Mouse (Mus musculus) neural tube, embryonic 12.5 days (tissue): ENCODE results near the gene Ddx11. TPM values are rescaled to one million over a fixed set of nuclear protein-coding genes. Genes with fewer than 3 reads are reported as not detected.

Experiments used
- ATAC-seq: fragments of 200-750 bp; cut with Nextera tagmentation; 2 replicates; pipeline ENCODE4 v1.8.0; 2017; ENCODE audit warnings: low read depth, mild to moderate bottlenecking, moderate TSS enrichment, moderate library complexity; ENCODE audit not compliant: low FRiP score
- H3K27ac ChIP-seq: fragments of 300-500 bp; sonication (generic); 2 replicates; pipeline ENCODE4 v1.5.1; 2016
- H3K27me3 ChIP-seq: fragments of 300-500 bp; sonication (generic); replicated peaks from 2 replicates; pipeline ENCODE4 v1.6.1; 2016; ENCODE audit warnings: mild to moderate bottlenecking
- H3K36me3 ChIP-seq: fragments of 300-500 bp; sonication (generic); 2 replicates; pipeline ENCODE4 v1.6.1; 2016; ENCODE audit warnings: mild to moderate bottlenecking
- H3K4me1 ChIP-seq: fragments of 300-500 bp; sonication (generic); 2 replicates; pipeline ENCODE4 v1.6.1; 2016
- H3K4me2 ChIP-seq: fragments of 300-500 bp; sonication (generic); replicated peaks from 2 replicates; pipeline ENCODE4 v1.6.1; 2016; ENCODE audit warnings: mild to moderate bottlenecking
- H3K4me3 ChIP-seq: fragments of 300-500 bp; sonication (generic); 2 replicates; pipeline ENCODE4 v1.5.1; 2016
- H3K9ac ChIP-seq: fragments of 300-500 bp; sonication (generic); 2 replicates; pipeline ENCODE4 v1.6.1; 2016; ENCODE audit warnings: mild to moderate bottlenecking
- H3K9me3 ChIP-seq: fragments of 300-500 bp; sonication (generic); 2 replicates; pipeline ENCODE4 v1.6.1; 2016; ENCODE audit warnings: mild to moderate bottlenecking
- WGBS: fragments of 180-500 bp; shearing (Covaris S2); methylation state at CpG from one replicate; pipeline ENCODE4 v1.1.7; 2016; 5-methylcytosine and 5-hydroxymethylcytosine counted together
- polyA plus RNA-seq: library from polyadenylated mRNA; unstranded; fragments of >200 nt; fragmentation: Nextera tagmentation; extraction: Ambion mirVana; gene quantifications from 2 replicates; pipeline ENCODE4 v1.2.1, GENCODE M21; 2016

Gene Ddx11
- 17.1 and 18.0 TPM in 2 replicates for polyA plus RNA-seq

- peaks cover 37% of the 10 kb centered on the region for H3K36me3 ChIP-seq
- H3K27me3 ChIP-seq = no peaks in the 10 kb centered on the region
- H3K9me3 ChIP-seq = no peaks in the 10 kb centered on the region
- peak within 1 kb of the TSS; percentile 62 for H3K9ac ChIP-seq
- peak within 1 kb of the TSS; percentile 58 for H3K4me2 ChIP-seq
- no peak within 1 kb of the TSS for H3K27ac ChIP-seq
- 7% methylated on average over 45 of the region's 45 CpGs for WGBS
- peak; percentile 73 for ATAC-seq
- H3K4me3 ChIP-seq = peak within 1 kb of the TSS; percentile 65
- H3K4me1 ChIP-seq = peaks cover 10% of the 10 kb centered on the region
Measured at GRCm38 (mm10) chr17:66123066-66123815, at the start of gene Ddx11. Gene Ddx11 (plus strand): TSS chr17:66123520.

GRCm38 (mm10) chr17:66073971-66074370, 49.3 kb upstream of the Ddx11 start:
- 89% methylated on average over 7 of the region's 7 CpGs for WGBS
- H3K4me1 ChIP-seq = peaks cover 6% of the 10 kb centered on the region
- ATAC-seq = no peak

DNA sequence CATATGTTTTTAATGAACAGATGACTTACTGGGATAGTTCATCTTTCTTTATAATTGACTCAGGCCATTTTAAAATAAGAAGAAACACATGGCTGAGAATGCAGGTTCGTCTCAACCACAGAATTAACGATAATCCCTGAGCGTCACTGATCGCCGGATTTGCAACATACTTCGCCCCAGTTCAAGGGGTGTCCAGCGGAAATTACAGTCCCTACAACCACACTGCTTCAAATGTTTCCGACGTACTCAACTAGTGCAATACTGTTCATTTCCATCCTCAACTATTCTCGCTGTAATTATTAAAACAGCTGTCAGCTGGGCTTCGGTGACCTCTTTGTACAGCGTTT, 47.5 kb upstream of the Ddx11 start:
- peak overlapping the region; percentile 88; the same call in 1 of the 2 replicates for H3K27ac ChIP-seq
- peak overlapping the region; percentile 86 for H3K4me2 ChIP-seq
- peaks cover 6% of the 10 kb centered on the region for H3K4me1 ChIP-seq
- no peaks in the 10 kb centered on the region for H3K9me3 ChIP-seq
- no peak for ATAC-seq
- H3K9ac ChIP-seq = peak overlapping the region; percentile 87
- H3K36me3 ChIP-seq = peaks cover 14% of the 10 kb centered on the region
- H3K4me3 ChIP-seq = peak overlapping the region; percentile 96
- H3K27me3 ChIP-seq = no peaks in the 10 kb centered on the region
- 9% methylated on average over 12 of the region's 12 CpGs for WGBS

More at GRCm38 (mm10) chr17:66073971-66074370, 49.3 kb upstream of the Ddx11 start:
- no peaks in the 10 kb centered on the region for H3K9me3 ChIP-seq
- H3K4me3 ChIP-seq = no peak overlapping the region
- no peak overlapping the region for H3K9ac ChIP-seq
- no peaks in the 10 kb centered on the region for H3K27me3 ChIP-seq
- H3K27ac ChIP-seq = no peak overlapping the region
- no peaks in the 10 kb centered on the region for H3K36me3 ChIP-seq
- H3K4me2 ChIP-seq = no peak overlapping the region

GRCm38 (mm10) chr17:66076174-66076927, 47.0 kb upstream of the Ddx11 start:
- peaks cover 19% of the 10 kb centered on the region for H3K36me3 ChIP-seq
- peaks cover 6% of the 10 kb centered on the region for H3K4me1 ChIP-seq
- H3K4me2 ChIP-seq = peak overlapping the region; percentile 86
- H3K4me3 ChIP-seq = peak overlapping the region; percentile 96
- H3K9me3 ChIP-seq = no peaks in the 10 kb centered on the region
- H3K27me3 ChIP-seq = no peaks in the 10 kb centered on the region
- peak overlapping the region; percentile 88 for H3K27ac ChIP-seq
- ATAC-seq = peak; percentile 89
- under 1% methylated on average over 95 of the region's 95 CpGs for WGBS
- peak overlapping the region; percentile 87 for H3K9ac ChIP-seq

DNA sequence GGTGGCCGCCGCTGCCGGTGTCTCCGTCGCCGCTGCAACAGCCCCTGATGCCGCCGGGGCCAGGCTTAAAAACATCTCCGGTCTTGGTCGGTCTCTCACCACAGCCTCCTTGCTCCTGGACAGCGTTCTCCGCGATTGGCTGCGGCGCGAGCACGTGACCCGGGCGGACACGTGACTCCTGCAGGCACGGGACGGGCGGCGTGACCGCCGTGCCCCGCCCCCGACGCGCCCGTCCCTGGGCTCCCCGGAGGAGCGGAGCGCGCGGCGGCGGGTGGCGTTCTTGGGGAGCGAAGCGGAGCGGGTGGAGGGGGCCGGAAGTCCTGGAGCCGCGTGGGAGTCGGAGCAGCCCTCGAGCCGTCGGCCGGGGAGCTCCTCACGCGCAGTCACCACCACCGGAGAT, 46.4 kb upstream of the Ddx11 start, which contains the start of gene Ankrd12:
Ankrd12 (minus strand) TSS at position 156 of the 400 bp plus-strand sequence.
- Histone ChIP-seq H3K36me3 (peaks cover 19% of the 10 kb centered on the region), H3K4me1 (peaks cover 6% of the 10 kb centered on the region), H3K4me3 (peak within 1 kb of the TSS; percentile 96), H3K27me3 (no peaks in the 10 kb centered on the region), H3K9me3 (no peaks in the 10 kb centered on the region), H3K27ac (peak within 1 kb of the TSS; percentile 88), H3K4me2 (peak within 1 kb of the TSS; percentile 86), H3K9ac (peak within 1 kb of the TSS; percentile 87)
- under 1% methylated on average over 53 of the region's 53 CpGs for WGBS
- ATAC-seq = peak; percentile 97

DNA sequence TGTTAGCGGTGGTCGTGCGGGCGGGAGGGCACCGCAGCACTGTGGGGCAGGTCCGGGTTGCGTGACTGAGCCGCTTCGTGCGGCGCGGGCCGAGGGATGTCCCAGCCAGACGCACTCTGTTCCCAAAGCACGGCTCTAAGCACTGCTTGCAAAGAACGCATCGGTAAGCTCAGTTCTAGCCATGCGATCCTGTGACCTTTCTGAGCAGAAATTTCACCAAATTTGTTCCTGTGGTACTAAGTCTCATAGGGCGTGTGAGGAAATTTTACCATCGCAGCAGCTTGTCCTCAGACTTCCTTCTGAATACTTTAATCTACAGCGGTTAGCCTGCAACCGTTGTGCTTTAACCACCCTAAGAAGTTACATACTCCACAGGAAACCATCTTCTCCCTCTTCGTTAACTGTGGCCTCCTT, 45.9 kb upstream of the Ddx11 start:
- WGBS = under 1% methylated on average over 23 of the region's 23 CpGs
- ATAC-seq = peak; percentile 78
- Histone ChIP-seq H3K27ac (peak overlapping the region; percentile 68), H3K36me3 (peaks cover 19% of the 10 kb centered on the region), H3K4me1 (peaks cover 6% of the 10 kb centered on the region), H3K27me3 (no peaks in the 10 kb centered on the region), H3K9me3 (no peaks in the 10 kb centered on the region), H3K4me3 (peak overlapping the region; percentile 96), H3K4me2 (peak overlapping the region; percentile 86), H3K9ac (peak overlapping the region; percentile 87)

DNA sequence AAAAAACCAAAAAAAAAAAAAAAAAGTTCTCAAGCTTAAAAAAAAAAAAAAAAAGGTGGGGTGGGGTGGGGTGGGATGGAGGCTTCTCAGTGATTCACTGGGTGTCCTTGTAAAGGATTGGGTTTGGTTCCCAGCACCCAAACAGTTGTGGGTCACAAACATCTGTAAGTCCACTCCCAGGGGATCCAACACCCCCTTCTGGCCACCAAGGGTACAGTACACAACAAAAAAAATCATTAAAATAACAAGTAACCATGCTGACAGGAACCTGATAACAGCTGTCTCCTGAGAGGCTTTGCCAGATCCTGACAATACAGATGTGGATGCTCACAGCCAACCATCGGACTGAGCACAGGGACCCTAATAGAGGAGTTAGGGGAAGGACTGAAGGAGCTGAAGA, 38.8 kb upstream of the Ddx11 start:
- Histone ChIP-seq H3K9ac (no peak overlapping the region), H3K27ac (no peak overlapping the region), H3K4me3 (no peak overlapping the region), H3K27me3 (no peaks in the 10 kb centered on the region), H3K36me3 (peaks cover 50% of the 10 kb centered on the region), H3K9me3 (no peaks in the 10 kb centered on the region), H3K4me1 (no peaks in the 10 kb centered on the region), H3K4me2 (no peak overlapping the region)
- WGBS = 92% methylated on average over 1 of the region's 1 CpGs
- ATAC-seq = no peak

DNA sequence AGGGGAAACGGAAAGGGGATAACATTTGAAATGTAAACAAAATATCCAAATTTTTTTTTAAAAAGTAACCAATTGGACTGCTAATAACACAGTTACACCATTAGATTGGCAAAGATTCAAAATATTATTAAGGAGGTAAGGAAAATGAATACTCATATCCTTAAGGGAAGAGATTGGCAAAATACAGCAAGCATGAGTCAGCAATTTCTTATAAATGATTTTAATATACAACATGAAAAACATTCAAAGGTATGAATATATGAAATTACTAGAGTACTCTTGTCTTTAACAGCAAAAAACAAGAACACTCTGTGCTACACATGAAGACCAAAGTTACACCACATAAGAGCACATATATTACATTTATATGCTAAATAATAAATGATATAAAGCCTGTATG, 38.3 kb upstream of the Ddx11 start:
- no peaks in the 10 kb centered on the region for H3K4me1 ChIP-seq
- H3K9ac ChIP-seq = no peak overlapping the region
- H3K36me3 ChIP-seq = peaks cover 49% of the 10 kb centered on the region
- no peaks in the 10 kb centered on the region for H3K27me3 ChIP-seq
- no peak overlapping the region for H3K4me2 ChIP-seq
- WGBS = 100% methylated on average over 1 of the region's 1 CpGs
- H3K4me3 ChIP-seq = no peak overlapping the region
- no peak for ATAC-seq
- no peaks in the 10 kb centered on the region for H3K9me3 ChIP-seq
- H3K27ac ChIP-seq = no peak overlapping the region

DNA sequence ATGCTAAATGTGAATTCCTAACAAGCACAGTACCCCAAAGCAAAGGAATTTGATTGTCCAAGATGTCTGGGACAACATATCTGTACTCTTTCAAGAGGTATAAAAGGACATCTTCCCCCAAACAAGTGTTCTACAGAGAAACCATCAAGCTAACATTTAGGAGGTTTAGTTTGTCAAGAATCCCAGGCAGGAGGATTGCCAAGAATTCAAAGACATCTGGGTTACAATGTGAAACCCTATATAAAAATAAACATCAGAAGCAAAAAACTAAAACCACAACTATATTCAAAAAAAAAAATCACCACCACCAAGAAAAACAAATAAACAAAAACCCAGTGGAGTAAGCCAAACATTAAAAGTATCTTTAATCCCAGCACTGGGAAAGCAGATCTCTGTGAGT, 33.1 kb upstream of the Ddx11 start:
- H3K4me3 ChIP-seq = no peak overlapping the region
- no peaks in the 10 kb centered on the region for H3K4me1 ChIP-seq
- no peak overlapping the region for H3K9ac ChIP-seq
- H3K27ac ChIP-seq = no peak overlapping the region
- peaks cover 42% of the 10 kb centered on the region for H3K36me3 ChIP-seq
- H3K9me3 ChIP-seq = no peaks in the 10 kb centered on the region
- no peak for ATAC-seq
- H3K4me2 ChIP-seq = no peak overlapping the region
- H3K27me3 ChIP-seq = no peaks in the 10 kb centered on the region

DNA sequence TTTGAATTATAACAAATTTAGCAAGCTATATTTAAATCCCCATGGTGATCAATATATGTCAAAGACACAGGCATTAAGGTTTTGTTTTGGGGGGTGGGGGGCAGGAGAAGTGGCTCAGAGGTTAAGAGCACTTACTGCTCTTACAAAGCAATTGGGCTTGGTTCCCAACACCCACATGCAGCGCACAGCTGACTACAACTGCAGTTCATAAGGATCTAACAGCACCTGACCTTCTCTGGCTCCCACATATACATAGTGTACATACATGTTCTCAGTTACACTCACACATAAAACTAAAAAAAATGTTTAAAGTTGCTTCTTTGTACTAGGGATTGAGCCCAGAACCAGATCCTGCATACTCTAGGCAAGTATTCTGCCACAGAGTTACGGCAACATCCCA, 31.9 kb upstream of the Ddx11 start:
- Histone ChIP-seq H3K27me3 (no peaks in the 10 kb centered on the region), H3K4me3 (no peak overlapping the region), H3K36me3 (peaks cover 33% of the 10 kb centered on the region), H3K27ac (no peak overlapping the region), H3K4me2 (no peak overlapping the region), H3K4me1 (no peaks in the 10 kb centered on the region), H3K9ac (no peak overlapping the region), H3K9me3 (no peaks in the 10 kb centered on the region)
- ATAC-seq = no peak
- 93% methylated on average over 2 of the region's 2 CpGs for WGBS

DNA sequence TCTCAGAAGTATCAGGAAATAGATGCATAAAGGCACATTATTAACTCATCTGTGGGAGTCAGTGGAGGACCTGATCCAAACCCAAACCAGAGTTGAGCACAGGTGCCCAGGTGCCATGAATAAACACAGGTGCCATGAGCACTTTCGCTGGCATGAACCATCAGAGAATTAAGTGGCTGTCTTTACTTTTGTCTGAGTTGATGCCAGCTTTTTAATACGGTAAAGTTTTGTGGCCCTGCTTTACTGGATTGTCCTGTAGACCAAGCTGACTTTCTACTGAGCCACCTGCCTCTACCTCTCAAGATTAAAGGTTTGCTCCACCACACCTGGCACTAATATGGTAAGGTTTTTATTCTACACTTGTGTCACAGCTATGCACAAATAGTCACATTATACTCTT, 31.3 kb upstream of the Ddx11 start:
- no peak for ATAC-seq
- H3K4me3 ChIP-seq = no peak overlapping the region
- H3K27ac ChIP-seq = no peak overlapping the region
- peaks cover 27% of the 10 kb centered on the region for H3K36me3 ChIP-seq
- no peak overlapping the region for H3K9ac ChIP-seq
- no peaks in the 10 kb centered on the region for H3K27me3 ChIP-seq
- WGBS = 91% methylated on average over 2 of the region's 2 CpGs
- H3K4me2 ChIP-seq = no peak overlapping the region
- H3K9me3 ChIP-seq = no peaks in the 10 kb centered on the region
- no peaks in the 10 kb centered on the region for H3K4me1 ChIP-seq

- Histone ChIP-seq H3K4me1 (no peaks in the 10 kb centered on the region), H3K4me3 (no peak overlapping the region), H3K4me2 (no peak overlapping the region), H3K9ac (no peak overlapping the region), H3K9me3 (no peaks in the 10 kb centered on the region), H3K27me3 (no peaks in the 10 kb centered on the region), H3K36me3 (peaks cover 23% of the 10 kb centered on the region; the same call in 1 of the 2 replicates), H3K27ac (no peak overlapping the region)
- WGBS = 89% methylated on average over 3 of the region's 3 CpGs
- ATAC-seq = no peak
Measured at GRCm38 (mm10) chr17:66092664-66093063, 30.7 kb upstream of the Ddx11 start.
